Mouse (Mus musculus) midbrain, embryonic 16.5 days (tissue): ENCODE results near the gene Mecom. TPM values are rescaled to one million over a fixed set of nuclear protein-coding genes. Genes with fewer than 3 reads are reported as not detected.

Experiments used
- ATAC-seq: fragments of 200-750 bp; cut with Nextera tagmentation; 2 replicates; pipeline ENCODE4 v1.8.0; 2017; ENCODE audit warnings: moderate TSS enrichment
- H3K27ac ChIP-seq: fragments of 300-500 bp; sonication (generic); 2 replicates; pipeline ENCODE4 v1.5.1; 2014; ENCODE audit warnings: mild to moderate bottlenecking, low read length, mixed read lengths
- H3K27me3 ChIP-seq: fragments of 300-500 bp; sonication (generic); 2 replicates; pipeline ENCODE4 v1.6.1; 2014; ENCODE audit warnings: low read depth, low read length, mixed read lengths; ENCODE audit not compliant: control insufficient read depth, insufficient read depth
- H3K36me3 ChIP-seq: fragments of 300-500 bp; sonication (generic); 2 replicates; pipeline ENCODE4 v1.6.1; 2014; ENCODE audit warnings: mild to moderate bottlenecking, low read length, moderate library complexity, mixed read lengths; ENCODE audit not compliant: control insufficient read depth, insufficient read depth
- H3K4me1 ChIP-seq: fragments of 300-500 bp; sonication (generic); 2 replicates; pipeline ENCODE4 v1.6.1; 2014; ENCODE audit warnings: mild to moderate bottlenecking, low read length, mixed read lengths; ENCODE audit not compliant: control insufficient read depth, insufficient read depth
- H3K4me2 ChIP-seq: fragments of 300-500 bp; sonication (generic); 2 replicates; pipeline ENCODE4 v1.6.1; 2014; ENCODE audit warnings: mild to moderate bottlenecking, low read length, mixed read lengths
- H3K4me3 ChIP-seq: fragments of 300-500 bp; sonication (generic); 2 replicates; pipeline ENCODE4 v1.5.1; 2014; ENCODE audit warnings: low read depth, mild to moderate bottlenecking, low read length, moderate library complexity, mixed read lengths
- H3K9ac ChIP-seq: fragments of 300-500 bp; sonication (generic); 2 replicates; pipeline ENCODE4 v1.6.1; 2014; ENCODE audit warnings: low read depth, low read length, mixed read lengths
- H3K9me3 ChIP-seq: fragments of 300-500 bp; sonication (generic); replicated peaks from 2 replicates; pipeline ENCODE4 v1.6.1; 2014; ENCODE audit warnings: mild to moderate bottlenecking, low read length, mixed read lengths; ENCODE audit not compliant: control insufficient read depth, poor library complexity, severe bottlenecking
- WGBS: fragments of 180-500 bp; shearing (Covaris S2); extraction: QIAGEN DNeasy Blood & Tissue Kit; methylation state at CpG from one replicate; pipeline ENCODE4 v1.1.7; 2014; 5-methylcytosine and 5-hydroxymethylcytosine counted together
- polyA plus RNA-seq: library from polyadenylated mRNA; unstranded; fragments of >200 nt; fragmentation: Nextera tagmentation; extraction: Ambion mirVana; gene quantifications from 2 replicates; pipeline ENCODE4 v1.2.1, GENCODE M21; 2015

Gene Mecom
- polyA plus RNA-seq, 1 experiment from 2014 or later = 4.0 TPM

- Histone ChIP-seq H3K27me3 (no peaks in the 10 kb centered on the region), H3K27ac (no peak overlapping the region), H3K4me2 (no peak overlapping the region), H3K4me3 (no peak overlapping the region), H3K4me1 (no peaks in the 10 kb centered on the region), H3K9me3 (no peaks in the 10 kb centered on the region), H3K9ac (no peak overlapping the region), H3K36me3 (no peaks in the 10 kb centered on the region)
- ATAC-seq = no peak
- 92% methylated on average over 7 of the region's 7 CpGs for WGBS
Measured at GRCm38 (mm10) chr3:30060058-30060457, 487.8 kb downstream of the Mecom start.

- Histone ChIP-seq H3K9ac (no peak overlapping the region), H3K27ac (no peak overlapping the region), H3K4me1 (no peaks in the 10 kb centered on the region), H3K36me3 (no peaks in the 10 kb centered on the region), H3K4me2 (no peak overlapping the region), H3K27me3 (no peaks in the 10 kb centered on the region), H3K4me3 (no peak overlapping the region), H3K9me3 (no peaks in the 10 kb centered on the region)
- 82% methylated on average over 4 of the region's 4 CpGs for WGBS
- ATAC-seq = no peak
Measured at GRCm38 (mm10) chr3:30059615-30060014, 488.2 kb downstream of the Mecom start.

GRCm38 (mm10) chr3:30051287-30051686 is 496.5 kb downstream of the Mecom start:
- Histone ChIP-seq H3K27ac (no peak overlapping the region), H3K4me1 (no peaks in the 10 kb centered on the region), H3K4me3 (no peak overlapping the region), H3K4me2 (no peak overlapping the region), H3K9me3 (no peaks in the 10 kb centered on the region), H3K27me3 (no peaks in the 10 kb centered on the region), H3K9ac (no peak overlapping the region), H3K36me3 (no peaks in the 10 kb centered on the region)
- WGBS = 86% methylated on average over 6 of the region's 6 CpGs
- ATAC-seq = no peak

GRCm38 (mm10) chr3:30050795-30051194 is 497.0 kb downstream of the Mecom start:
- no peak for ATAC-seq
- Histone ChIP-seq H3K9ac (no peak overlapping the region), H3K9me3 (no peaks in the 10 kb centered on the region), H3K36me3 (no peaks in the 10 kb centered on the region), H3K4me3 (no peak overlapping the region), H3K4me1 (no peaks in the 10 kb centered on the region), H3K4me2 (no peak overlapping the region), H3K27ac (no peak overlapping the region), H3K27me3 (no peaks in the 10 kb centered on the region)
- 76% methylated on average over 5 of the region's 5 CpGs for WGBS

GRCm38 (mm10) chr3:30048792-30049191 is 499.0 kb downstream of the Mecom start:
- Histone ChIP-seq H3K9me3 (no peaks in the 10 kb centered on the region), H3K27ac (no peak overlapping the region), H3K27me3 (no peaks in the 10 kb centered on the region), H3K9ac (no peak overlapping the region), H3K4me1 (no peaks in the 10 kb centered on the region), H3K4me3 (no peak overlapping the region), H3K36me3 (no peaks in the 10 kb centered on the region), H3K4me2 (no peak overlapping the region)
- ATAC-seq = no peak
- WGBS = 82% methylated on average over 5 of the region's 5 CpGs

GRCm38 (mm10) chr3:30048157-30048556 is 499.7 kb downstream of the Mecom start:
- WGBS = 28% methylated on average over 4 of the region's 4 CpGs
- no peaks in the 10 kb centered on the region for H3K4me1 ChIP-seq
- H3K27ac ChIP-seq = no peak overlapping the region
- H3K9ac ChIP-seq = no peak overlapping the region
- no peak overlapping the region for H3K4me2 ChIP-seq
- no peaks in the 10 kb centered on the region for H3K27me3 ChIP-seq
- H3K4me3 ChIP-seq = no peak overlapping the region
- no peak for ATAC-seq
- H3K9me3 ChIP-seq = no peaks in the 10 kb centered on the region
- H3K36me3 ChIP-seq = no peaks in the 10 kb centered on the region

- no peaks in the 10 kb centered on the region for H3K27me3 ChIP-seq
- no peak overlapping the region for H3K4me3 ChIP-seq
- H3K9me3 ChIP-seq = no peaks in the 10 kb centered on the region
- no peak for ATAC-seq
- H3K36me3 ChIP-seq = no peaks in the 10 kb centered on the region
- H3K9ac ChIP-seq = no peak overlapping the region
- whole genome bisulfite sequencing = 90% methylated on average over 3 of the region's 3 CpGs
- no peak overlapping the region for H3K4me2 ChIP-seq
- H3K4me1 ChIP-seq = no peaks in the 10 kb centered on the region
- no peak overlapping the region for H3K27ac ChIP-seq
Measured at GRCm38 (mm10) chr3:30043525-30043924, 504.3 kb downstream of the Mecom start.

- ATAC-seq = no peak
- Histone ChIP-seq H3K9ac (no peak overlapping the region), H3K9me3 (no peaks in the 10 kb centered on the region), H3K4me3 (no peak overlapping the region), H3K4me2 (no peak overlapping the region), H3K27ac (no peak overlapping the region), H3K36me3 (no peaks in the 10 kb centered on the region), H3K4me1 (no peaks in the 10 kb centered on the region), H3K27me3 (no peaks in the 10 kb centered on the region)
- WGBS = 87% methylated on average over 3 of the region's 3 CpGs
Measured at GRCm38 (mm10) chr3:30038545-30038944, 509.3 kb downstream of the Mecom start.

- no peaks in the 10 kb centered on the region for H3K36me3 ChIP-seq
- H3K4me3 ChIP-seq = no peak overlapping the region
- no peak overlapping the region for H3K4me2 ChIP-seq
- no peaks in the 10 kb centered on the region for H3K4me1 ChIP-seq
- no peak for ATAC-seq
- 96% methylated on average over 13 of the region's 13 CpGs for WGBS
- no peaks in the 10 kb centered on the region; the same call in 1 of the 2 replicates for H3K27me3 ChIP-seq
- no peak overlapping the region for H3K27ac ChIP-seq
- no peaks in the 10 kb centered on the region for H3K9me3 ChIP-seq
- H3K9ac ChIP-seq = no peak overlapping the region
Measured at GRCm38 (mm10) chr3:30019961-30020360, 527.8 kb downstream of the Mecom start.

- no peak overlapping the region for H3K27ac ChIP-seq
- H3K9me3 ChIP-seq = no peaks in the 10 kb centered on the region
- 75% methylated on average over 8 of the region's 8 CpGs for WGBS
- no peaks in the 10 kb centered on the region; the same call in 1 of the 2 replicates for H3K27me3 ChIP-seq
- no peak overlapping the region for H3K9ac ChIP-seq
- H3K4me2 ChIP-seq = no peak overlapping the region
- H3K4me3 ChIP-seq = no peak overlapping the region
- H3K4me1 ChIP-seq = no peaks in the 10 kb centered on the region
- no peak for ATAC-seq
- H3K36me3 ChIP-seq = no peaks in the 10 kb centered on the region
Measured at GRCm38 (mm10) chr3:30019411-30019810, 528.4 kb downstream of the Mecom start.
